Mouse (Mus musculus): ENCODE measurements around the gene Gpr158. TPM values are rescaled to one million over a fixed set of nuclear protein-coding genes. Genes with fewer than 3 reads are reported as not detected.
"Not testable (repeated sequence)": the region's sequence is repeated elsewhere in the genome, so short reads cannot be mapped to it uniquely, and the experiment has no call there.

The Gpr158 gene
- not detected in 2 replicates for polyA plus RNA-seq (2012; rRNA removed)

DNA sequence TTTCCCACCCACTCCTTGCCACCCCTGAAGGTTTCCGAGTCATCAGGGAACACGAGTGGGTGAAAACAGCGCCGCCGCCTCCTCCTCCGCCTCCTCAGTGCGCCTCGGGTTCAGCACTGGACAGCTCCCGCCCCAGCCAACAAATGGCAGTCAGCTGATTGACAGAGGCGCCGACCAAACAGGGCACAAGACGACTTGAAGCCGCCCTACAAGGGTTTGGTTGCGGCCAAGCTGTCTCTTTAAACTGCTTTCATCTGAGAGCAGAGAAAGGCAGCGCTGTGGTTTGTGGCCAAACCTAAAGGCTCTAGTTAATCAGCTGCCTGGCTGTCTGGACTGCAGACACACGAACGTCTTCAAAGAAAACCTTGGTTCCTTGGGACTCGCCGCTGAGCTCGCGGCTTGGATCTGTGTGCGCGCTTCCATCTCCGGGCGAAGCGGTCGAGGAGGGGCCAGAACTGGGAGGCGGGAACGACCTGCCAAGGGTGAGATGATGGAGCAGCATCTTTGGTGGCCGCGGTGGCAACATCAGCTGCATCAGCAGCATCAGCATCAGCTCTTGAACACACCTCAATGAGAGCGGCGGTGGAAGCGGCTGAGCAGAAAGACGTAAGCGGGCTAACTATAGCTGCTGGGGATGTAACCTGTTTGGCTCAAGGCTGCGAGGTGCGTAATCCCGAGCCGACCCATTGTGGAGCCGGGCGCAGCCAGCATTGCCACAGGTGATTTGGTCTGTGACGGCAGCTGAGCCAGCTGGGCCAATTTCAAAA is at the start of gene Gpr158:
Gene Gpr158, plus strand, starts transcription at position 198 of the 767 bp plus-strand sequence.
- no peak for DNase-seq (ENCODE audit: low read depth)

DNA sequence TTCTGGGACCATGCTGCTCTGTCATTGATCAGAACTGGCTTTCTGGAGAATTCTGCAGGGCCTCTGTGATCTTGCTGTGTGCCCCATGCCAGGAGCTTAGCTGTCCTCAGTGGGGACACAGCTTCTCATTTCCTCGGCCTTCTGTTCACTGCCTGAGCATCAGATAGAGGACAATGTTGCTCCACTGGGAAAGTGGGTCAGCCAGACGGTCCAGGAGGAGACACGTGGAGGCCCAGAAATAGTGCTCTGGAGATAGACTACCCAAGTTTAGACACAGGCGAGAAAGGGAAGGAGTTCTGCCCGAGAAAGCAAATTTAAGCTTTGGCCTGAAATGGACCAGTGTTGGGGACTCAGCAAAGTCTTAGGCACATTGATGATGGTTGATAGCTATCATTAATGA is 23.5 kb upstream of the Gpr158 start:
- DNase-seq (ENCODE audit: low read depth) = no peak

DNA sequence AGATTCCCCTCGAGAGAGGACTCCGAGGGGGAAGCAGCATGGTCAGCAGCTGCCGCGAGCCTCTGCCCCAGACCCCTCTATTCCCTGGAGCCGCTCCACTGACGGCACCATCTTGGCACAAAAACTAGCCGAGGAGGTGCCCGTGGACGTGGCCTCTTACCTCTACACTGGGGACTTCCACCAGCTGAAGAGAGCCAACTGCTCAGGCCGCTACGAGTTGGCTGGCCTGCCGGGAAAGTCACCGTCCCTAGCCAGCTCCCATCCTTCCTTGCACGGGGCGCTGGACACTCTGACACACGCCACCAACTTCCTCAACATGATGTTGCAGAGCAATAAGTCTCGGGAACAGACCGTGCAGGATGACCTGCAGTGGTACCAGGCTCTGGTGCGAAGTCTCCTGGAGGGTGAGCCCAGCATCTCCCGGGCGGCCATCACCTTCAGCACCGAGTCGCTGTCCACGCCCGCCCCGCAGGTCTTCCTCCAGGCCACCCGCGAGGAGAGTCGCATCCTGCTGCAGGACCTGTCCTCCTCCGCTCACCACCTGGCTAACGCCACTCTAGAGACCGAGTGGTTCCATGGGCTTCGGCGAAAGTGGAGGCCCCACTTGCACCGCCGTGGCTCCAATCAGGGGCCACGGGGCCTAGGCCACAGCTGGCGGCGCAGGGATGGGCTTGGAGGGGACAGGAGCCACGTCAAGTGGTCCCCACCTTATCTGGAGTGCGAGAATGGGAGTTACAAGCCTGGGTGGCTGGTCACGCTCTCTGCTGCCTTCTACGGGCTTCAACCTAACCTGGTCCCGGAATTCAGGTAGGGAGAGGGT is 1.2 kb downstream of the Gpr158 start:
- DNase-seq (ENCODE audit: low read depth) = no peak

DNA sequence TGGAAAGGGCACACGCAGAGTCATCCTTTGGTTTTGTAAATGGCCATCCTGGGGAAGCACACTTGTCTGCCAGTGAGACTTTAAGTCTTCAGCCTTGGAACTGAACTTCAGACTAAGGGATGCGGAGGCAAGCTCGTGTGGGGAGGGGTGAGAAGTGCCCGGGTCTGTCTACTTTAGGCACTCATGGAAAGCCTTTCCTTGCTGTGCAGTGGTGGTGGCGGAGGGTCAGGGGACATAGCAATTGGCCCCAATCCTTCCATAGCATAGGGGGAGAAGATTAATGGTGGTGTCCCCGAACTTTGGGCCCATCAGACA is 1.8 kb downstream of the Gpr158 start:
- DNase-seq (ENCODE audit: low read depth) = no peak

DNA sequence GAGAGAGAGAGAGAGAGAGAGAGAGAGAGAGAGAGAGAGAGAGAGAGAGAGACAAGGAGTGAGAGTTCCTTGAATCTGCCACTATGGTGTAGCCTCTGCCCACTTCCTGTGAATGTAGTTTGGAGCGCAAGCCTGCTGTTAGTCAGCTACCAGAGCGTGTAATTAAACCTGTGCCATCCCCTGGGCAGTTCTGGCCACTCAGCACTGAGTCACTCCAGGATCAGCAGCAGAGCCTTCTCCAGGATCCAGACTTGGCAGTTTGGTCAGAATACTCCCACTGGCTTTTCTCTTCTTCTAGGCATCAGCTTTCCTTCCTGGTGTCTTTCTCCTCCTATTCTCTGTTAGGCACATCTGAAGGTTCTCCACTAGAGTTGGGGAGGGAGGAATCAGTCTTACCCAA is 2.2 kb downstream of the Gpr158 start:
- no peak for DNase-seq (ENCODE audit: low read depth)

DNA sequence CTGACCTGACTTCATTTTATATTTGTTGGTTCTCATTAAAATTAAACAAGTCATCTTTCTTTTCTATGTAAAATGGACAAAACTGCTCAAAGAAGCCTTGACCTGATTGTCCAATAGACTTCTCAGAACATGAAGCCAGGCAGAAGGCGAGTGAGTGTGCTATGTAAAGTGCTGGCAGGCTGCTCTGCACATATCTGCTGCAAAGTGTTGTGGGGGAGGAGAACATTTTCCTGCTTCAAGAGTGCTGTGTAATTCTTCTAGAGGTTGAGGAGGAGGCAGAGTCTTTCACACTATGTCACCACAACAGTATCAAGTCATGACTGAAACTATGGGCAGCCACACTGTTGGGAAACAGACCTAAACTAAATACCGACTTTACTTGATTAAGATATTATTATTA is 12.2 kb downstream of the Gpr158 start:
- DNase-seq (ENCODE audit: low read depth) = no peak

DNA sequence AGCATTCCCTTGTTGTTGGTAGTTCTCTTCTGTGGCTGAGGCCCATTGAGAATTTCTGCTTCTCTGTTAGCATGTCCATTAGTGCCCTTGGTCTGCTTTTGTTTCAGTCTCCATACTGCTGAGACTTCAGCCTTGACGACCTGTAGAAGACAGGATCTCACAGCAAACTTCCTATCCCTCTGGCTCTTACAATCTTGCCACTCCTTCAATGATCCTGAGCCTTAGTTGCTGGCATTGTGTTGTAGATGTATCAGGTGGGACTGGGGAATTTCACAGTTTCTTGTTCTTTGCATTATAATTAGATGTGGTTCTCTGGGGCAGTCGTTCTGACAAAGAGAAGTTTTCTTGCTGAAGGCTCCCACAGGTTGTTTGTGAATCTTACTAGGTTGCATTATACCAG is 25.4 kb downstream of the Gpr158 start:
- DNase-seq (ENCODE audit: low read depth) = no peak

DNA sequence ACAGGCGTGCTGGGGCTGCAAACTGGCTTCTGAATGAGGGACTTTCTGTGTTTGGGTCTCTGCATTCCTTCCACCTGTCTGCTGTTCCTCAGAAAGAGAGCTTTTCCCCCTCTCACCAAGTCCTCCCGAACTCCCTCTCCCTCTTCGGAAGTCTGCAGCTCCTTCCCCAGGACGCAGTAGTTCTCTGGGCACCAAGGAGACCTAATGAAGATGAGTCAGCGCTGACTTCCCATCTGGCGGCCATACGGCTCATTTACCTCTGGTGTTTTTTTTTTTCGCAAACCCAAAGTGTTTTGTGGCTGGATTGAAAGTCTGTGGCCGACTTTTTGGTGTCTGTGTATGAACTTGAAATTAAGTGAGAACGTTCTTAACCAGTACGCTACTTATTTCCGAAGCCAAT is 30.0 kb downstream of the Gpr158 start:
- DNase-seq (ENCODE audit: low read depth) = no peak

DNA sequence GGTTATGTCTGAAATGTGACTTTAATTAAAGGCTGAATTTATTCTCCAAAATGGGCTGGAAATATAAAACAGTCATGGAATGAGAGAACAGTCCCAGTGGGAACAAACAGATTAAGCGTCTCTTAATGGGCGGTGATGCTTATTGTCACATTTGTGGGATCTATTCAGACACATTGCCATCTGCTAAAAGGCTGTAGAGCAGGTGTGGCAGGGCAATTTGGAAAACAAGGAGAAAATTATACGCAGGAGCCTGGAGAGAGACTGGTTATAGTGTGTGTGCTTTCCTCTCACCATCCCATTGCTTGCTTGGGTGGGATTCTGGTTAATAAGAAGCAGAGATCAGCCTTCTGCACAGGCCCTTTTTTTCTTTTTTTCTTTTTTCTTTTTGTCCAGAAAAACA is 32.3 kb downstream of the Gpr158 start:
- no peak for DNase-seq (ENCODE audit: low read depth)

DNA sequence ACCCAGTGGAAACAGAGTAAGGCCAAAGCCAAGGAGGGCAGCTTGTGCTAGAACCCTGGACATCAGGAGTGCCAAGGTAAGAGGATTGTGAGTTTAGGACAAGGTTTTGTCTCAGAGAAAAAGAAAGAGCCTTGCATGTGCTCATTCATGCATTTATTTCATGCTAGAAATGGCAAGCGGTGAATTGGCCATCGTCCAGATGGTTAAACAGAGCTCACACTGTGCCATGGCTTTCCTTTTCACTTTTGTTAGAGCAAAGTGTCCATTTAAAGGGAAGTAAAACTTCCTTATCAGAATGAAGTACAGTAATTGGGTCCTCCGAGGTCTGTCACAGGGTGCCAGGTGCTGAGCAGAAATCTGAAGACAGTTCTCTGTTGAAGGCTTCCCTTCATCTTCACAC is 38.3 kb downstream of the Gpr158 start:
- no peak for DNase-seq (ENCODE audit: low read depth)

DNA sequence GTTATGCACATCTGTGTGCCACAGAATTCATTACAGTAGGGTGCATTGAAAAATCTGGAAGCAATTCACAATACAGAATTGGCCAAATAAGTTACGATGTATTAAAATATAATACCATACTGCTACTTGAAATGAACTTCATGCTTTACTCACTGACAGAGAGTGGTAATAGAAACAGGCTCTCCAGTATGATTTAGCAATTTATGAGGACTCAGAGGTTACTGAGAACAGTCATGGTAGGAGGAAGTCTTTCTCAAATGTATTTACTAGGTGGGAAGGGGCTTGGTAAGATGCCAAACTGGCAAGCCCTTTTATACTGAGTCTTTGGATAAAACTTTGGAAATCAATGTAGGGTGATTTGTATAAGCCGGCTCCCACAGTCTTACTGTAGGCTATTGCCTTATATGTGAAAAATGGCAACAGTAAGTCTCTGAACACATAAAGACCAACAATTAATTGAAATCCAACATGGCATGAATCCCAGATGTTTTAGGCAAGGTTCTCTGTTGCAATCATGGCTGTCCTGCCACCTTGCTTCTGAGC is 40.2 kb downstream of the Gpr158 start:
- peak; percentile 85 for DNase-seq (ENCODE audit: low read depth)

DNA sequence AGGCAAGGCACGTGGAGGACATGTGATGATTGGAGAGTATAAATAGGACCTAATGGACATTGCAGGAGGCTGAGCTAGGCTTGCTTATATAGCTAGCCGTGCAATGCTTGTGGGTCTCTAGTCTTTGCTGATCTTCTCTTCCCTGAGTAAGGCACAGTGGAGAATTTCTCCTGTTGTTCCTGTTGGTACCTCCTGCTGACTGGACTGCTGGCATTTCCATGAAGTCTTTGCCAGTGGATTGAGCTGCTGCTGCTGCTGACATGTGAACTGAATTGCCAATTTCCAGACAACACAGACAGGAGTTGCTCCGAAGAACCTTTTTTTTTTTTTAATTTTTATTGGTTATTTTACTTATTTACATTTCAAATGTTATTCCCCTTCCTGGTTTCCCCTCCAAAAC is 41.5 kb downstream of the Gpr158 start:
- DNase-seq (ENCODE audit: low read depth) = no peak

DNA sequence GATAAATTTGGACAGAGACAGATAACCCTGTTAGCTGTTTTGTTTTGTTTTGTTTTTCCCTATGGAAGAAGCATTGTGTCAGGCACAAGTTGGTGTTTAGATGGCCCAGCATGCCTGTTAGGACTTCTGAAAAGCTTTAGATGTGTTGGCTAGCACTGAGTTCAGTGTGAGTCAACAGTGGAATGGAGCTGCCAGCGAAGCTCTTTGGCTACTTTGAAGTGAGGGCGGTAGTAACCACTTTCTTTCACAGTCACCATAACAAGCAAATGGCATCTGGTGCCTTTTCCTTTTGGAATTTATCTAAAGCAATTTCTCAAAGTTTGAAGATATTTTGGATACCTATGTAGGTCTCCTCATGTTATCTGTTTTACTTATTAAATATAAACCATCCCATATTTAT is 62.9 kb downstream of the Gpr158 start:
- no peak for DNase-seq (ENCODE audit: low read depth)

DNA sequence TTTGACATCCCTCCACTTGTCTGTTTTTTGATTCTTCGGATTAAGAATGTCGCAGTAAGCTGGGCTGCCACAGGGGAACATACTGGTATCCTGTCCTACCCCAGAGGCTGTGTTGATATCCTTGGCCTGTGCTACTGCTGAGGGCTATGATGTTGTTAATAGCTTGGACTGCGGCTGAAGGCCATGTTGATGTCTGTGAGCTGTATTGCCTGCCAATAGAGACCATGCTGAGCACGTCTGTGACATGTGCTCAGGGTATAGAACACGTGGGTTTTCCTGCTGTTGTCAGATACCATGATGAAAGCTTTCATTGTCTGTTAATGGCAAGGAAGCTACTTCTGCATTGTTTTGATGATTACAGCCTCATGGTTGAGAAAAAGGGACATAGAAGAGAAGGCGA is 63.8 kb downstream of the Gpr158 start:
- no peak for DNase-seq (ENCODE audit: low read depth)

DNA sequence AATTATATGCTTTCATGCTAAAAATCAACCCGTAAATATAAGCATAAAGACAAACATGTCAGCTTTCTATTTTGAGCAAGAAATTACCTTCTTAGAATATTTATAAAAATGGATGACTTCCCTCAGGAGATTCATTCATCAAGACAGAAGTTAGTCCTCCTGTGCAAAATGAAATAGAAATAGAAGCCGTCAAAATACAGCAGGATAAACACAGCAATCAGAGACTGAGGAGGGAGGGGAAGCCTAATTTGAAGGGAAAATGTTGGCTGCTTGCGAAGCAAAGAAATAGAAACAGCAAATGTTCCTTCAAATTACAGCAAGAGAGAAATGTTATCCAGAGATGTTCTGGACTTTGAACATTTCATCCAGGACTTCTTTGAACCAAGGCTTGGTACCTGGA is 72.3 kb downstream of the Gpr158 start:
- DNase-seq (ENCODE audit: low read depth) = no peak

DNA sequence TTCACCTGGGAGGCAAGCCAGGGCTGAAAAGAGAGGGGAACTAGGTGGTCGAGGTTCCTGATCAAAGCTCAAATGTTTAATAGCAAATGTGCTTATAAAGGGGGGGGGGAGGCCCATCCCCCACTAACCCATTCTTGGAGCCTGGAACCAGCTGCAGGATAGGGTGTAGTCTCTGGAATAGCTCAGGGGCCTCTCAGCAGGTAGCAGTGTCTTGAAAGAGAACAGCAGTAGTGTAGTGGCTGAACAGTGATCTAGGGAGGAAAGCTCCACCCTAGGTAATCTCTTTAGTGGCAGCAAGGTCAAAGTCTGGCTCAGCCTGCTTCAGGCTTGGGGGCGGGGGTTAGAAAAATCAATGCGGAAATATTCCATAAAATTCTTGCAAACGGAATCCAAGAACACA is 93.3 kb downstream of the Gpr158 start:
- DNase-seq (ENCODE audit: low read depth) = not testable (repeated sequence)

DNA sequence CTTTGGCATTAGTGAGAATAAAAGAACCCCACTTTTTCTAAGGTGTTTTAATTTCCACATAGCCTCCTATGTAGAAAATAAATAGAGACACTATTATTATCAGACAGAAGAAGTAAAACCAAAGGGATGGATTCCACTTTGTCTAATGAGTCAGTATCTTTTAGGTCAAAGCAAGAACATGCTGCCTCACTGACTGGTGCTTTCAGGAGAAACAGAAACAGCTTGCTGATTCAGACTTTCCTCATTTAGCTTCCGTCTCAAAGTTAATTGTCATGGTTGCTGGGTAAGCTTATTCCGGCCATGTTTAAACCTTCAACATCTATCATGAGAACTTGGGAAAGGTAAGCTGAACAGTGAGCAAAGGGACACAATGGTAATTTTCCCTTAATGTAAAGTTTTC is 107.6 kb downstream of the Gpr158 start:
- DNase-seq (ENCODE audit: low read depth) = no peak

DNA sequence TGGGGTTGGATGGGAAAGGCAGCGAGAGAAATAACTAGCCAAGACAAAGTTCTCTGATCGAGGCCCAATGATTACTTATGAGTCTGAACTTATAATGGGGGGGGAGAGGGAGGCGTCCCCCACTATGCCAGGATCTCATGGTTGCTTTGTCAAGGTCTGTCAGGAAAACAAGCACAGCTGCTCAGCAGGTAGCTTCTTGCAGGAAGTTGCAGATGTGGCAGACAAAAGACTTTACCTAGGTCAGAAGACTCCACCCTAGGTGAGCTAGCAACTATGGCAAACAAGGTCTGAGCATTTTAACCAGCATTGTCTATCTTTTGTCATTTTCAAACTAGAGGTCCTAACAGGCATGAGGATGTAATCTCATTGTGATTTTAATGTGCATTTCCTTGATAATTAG is 129.5 kb downstream of the Gpr158 start:
- DNase-seq (ENCODE audit: low read depth) = no peak

DNA sequence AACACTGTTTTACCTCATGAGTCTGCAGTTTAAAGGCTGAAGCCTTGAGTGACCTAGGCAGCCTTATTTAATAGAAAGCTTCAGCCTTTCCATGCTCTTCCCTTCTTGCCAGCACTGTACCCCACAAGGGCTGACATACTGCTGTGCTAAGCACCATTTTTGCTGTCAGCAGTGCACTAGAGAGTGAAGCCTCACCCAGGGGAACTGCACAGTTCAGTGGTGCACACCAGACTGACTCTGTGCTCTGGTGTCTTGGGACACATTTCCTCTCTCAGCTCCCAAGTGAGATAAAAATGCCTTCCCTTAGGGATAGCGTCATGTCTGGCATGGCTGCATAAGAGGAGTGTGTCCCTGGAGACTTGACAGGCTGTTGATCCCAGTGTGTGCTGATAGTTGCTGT is 130.6 kb downstream of the Gpr158 start:
- DNase-seq (ENCODE audit: low read depth) = no peak

DNA sequence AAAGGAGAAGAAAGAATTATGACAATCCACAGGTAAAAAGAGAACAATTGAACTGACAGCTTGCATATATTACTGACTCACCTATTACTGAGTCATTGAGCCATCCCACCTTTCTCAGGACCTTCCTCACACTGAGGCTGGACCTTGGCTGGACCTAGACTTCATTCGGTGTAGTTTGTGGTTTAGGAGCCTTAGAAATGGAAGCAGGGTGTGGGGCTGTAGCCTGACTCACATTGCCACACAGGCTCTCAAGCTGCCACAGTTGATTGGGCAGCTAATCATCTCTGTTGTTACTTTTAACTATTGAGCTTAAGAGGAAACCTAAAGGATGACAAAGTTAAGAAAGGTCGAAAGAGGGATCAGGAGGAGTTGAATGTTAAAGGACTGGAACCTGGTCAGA is 132.1 kb downstream of the Gpr158 start:
- DNase-seq (ENCODE audit: low read depth) = no peak

DNA sequence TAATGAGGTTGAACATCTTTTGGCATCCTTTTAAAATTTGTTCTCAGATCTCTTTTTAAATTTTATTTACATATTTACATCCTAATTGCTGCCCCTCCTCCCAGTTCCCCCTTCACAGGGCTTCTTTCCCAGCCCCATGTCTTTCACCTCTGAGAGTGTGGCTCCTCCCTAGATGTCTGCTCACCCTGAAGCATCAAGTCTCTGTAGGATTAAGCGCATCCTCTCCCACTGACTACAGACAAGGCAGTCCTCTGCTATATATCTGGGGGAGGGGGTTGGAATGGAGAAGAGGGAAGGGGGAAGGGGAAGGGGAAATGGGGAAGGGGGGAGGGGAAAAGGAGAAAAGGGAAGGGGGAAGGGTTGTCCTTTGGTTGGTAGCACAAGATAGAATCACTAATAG is 140.1 kb downstream of the Gpr158 start:
- no peak for DNase-seq (ENCODE audit: low read depth)

DNA sequence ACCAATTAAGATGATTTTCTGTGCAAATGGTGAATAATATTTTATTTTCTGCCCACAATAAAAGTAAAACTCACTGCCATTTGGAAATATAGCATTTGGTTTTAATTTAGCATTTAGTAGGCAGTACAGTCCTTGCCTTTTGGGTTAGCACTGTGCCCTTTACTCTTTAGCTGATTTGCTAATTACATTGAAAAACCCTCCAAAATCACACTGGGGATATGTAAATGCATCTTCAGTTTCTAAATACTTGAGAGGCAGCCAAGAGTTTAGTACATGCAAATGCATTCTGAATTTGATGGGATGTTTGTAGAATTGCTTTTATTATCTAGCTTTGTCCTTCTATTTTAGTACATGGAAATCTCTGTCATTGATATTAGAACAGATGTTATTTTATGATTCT is 163.4 kb downstream of the Gpr158 start:
- DNase-seq (ENCODE audit: low read depth) = no peak

DNA sequence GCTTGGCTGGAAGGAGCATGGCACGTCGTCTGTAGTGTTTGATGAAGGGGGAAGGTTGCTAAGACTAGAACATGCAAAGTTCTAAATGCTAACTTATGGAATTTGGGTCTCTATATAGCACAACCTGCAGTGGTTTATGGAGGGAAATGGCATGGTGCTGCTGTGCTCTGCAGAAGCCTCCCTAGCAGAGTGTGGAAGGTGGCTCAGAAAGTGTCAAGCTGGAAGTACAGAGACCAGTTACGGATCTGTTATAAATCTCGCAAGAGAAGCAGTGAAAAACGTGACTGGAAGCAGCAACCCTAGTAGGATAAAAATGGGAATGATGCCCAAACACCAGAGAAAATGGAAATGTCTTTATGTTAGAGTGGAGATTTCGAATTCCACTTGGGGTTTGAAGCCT is 251.8 kb downstream of the Gpr158 start:
- DNase-seq (ENCODE audit: low read depth) = no peak

Measured in gonadal fat pad, adult 2 months (tissue).